Mouse (Mus musculus) neural tube, embryonic 15.5 days (tissue): ENCODE measurements around the gene Phyhipl. TPM values are rescaled to one million over a fixed set of nuclear protein-coding genes. Genes with fewer than 3 reads are reported as not detected.
A peak's percentile ranks its signal among the peaks of the same experiment; 100 is the strongest.

ENCODE experiments used
- ATAC-seq: fragments of 200-750 bp; cut with Nextera tagmentation; 2 replicates; pipeline ENCODE4 v1.8.0; 2017; ENCODE audit warnings: mild to moderate bottlenecking, moderate TSS enrichment, moderate library complexity; ENCODE audit not compliant: low FRiP score
- H3K27ac ChIP-seq: fragments of 300-500 bp; sonication (generic); replicated peaks from 2 replicates; pipeline ENCODE4 v1.5.1; 2015; ENCODE audit warnings: mild to moderate bottlenecking, inconsistent platforms
- H3K27me3 ChIP-seq: fragments of 300-500 bp; sonication (generic); replicated peaks from 2 replicates; pipeline ENCODE4 v1.6.1; 2015; ENCODE audit warnings: inconsistent platforms
- H3K36me3 ChIP-seq: fragments of 300-500 bp; sonication (generic); 2 replicates; pipeline ENCODE4 v1.6.1; 2015; ENCODE audit warnings: inconsistent platforms
- H3K4me1 ChIP-seq: fragments of 300-500 bp; sonication (generic); 2 replicates; pipeline ENCODE4 v1.6.1; 2015; ENCODE audit warnings: inconsistent platforms
- H3K4me2 ChIP-seq: fragments of 300-500 bp; sonication (generic); 2 replicates; pipeline ENCODE4 v1.6.1; 2015; ENCODE audit warnings: inconsistent platforms, mild to moderate bottlenecking, moderate library complexity
- H3K4me3 ChIP-seq: fragments of 300-500 bp; sonication (generic); replicated peaks from 2 replicates; pipeline ENCODE4 v1.5.1; 2015; ENCODE audit warnings: mild to moderate bottlenecking, inconsistent platforms
- H3K9ac ChIP-seq: fragments of 300-500 bp; sonication (generic); replicated peaks from 2 replicates; pipeline ENCODE4 v1.6.1; 2015; ENCODE audit warnings: mild to moderate bottlenecking, inconsistent platforms
- H3K9me3 ChIP-seq: fragments of 300-500 bp; sonication (generic); replicated peaks from 2 replicates; pipeline ENCODE4 v1.6.1; 2016; ENCODE audit warnings: inconsistent platforms
- WGBS: fragments of 180-500 bp; shearing (Covaris S2); methylation state at CpG from one replicate; pipeline ENCODE4 v1.1.7; 2015; ENCODE audit warnings: mixed read lengths; 5-methylcytosine and 5-hydroxymethylcytosine counted together
- polyA plus RNA-seq: library from polyadenylated mRNA; unstranded; fragments of >200 nt; fragmentation: Nextera tagmentation; extraction: Ambion mirVana; gene quantifications from 2 replicates; pipeline ENCODE4 v1.2.1, GENCODE M21; 2015

Phyhipl gene
- polyA plus RNA-seq, 1 experiment from 2014 or later, result 335 TPM

GRCm38 (mm10) chr10:70520143-70521131, 135.3 kb downstream of the Phyhipl start:
- peaks cover 1% of the 10 kb centered on the region for H3K36me3 ChIP-seq
- H3K27ac ChIP-seq, result peak overlapping the region; percentile 80
- peak overlapping the region; percentile 90 for H3K4me2 ChIP-seq
- H3K4me3 ChIP-seq, result peak overlapping the region; percentile 47
- no peaks in the 10 kb centered on the region for H3K27me3 ChIP-seq
- WGBS, result under 1% methylated on average over 38 of the region's 38 CpGs
- no peaks in the 10 kb centered on the region; the same call in 1 of the 2 replicates for H3K9me3 ChIP-seq
- H3K9ac ChIP-seq, result peak overlapping the region; percentile 59
- peaks cover 32% of the 10 kb centered on the region for H3K4me1 ChIP-seq
- peak; percentile 85 for ATAC-seq

- Histone ChIP-seq H3K4me2 (peak overlapping the region; percentile 90), H3K27me3 (no peaks in the 10 kb centered on the region), H3K9me3 (no peaks in the 10 kb centered on the region), H3K36me3 (no peaks in the 10 kb centered on the region; the same call in 1 of the 2 replicates), H3K4me3 (peak overlapping the region; percentile 47), H3K9ac (peak overlapping the region; percentile 59), H3K27ac (peak overlapping the region; percentile 80), H3K4me1 (peaks cover 32% of the 10 kb centered on the region)
- 10% methylated on average over 14 of the region's 14 CpGs for WGBS
- ATAC-seq, result peak; percentile 38; the same call in 1 of the 2 replicates
Observed at GRCm38 (mm10) chr10:70519640-70520099, 136.1 kb downstream of the Phyhipl start.

- Histone ChIP-seq H3K9ac (no peak overlapping the region), H3K4me3 (no peak overlapping the region), H3K9me3 (no peaks in the 10 kb centered on the region), H3K4me2 (no peak overlapping the region), H3K4me1 (peaks cover 28% of the 10 kb centered on the region), H3K27me3 (no peaks in the 10 kb centered on the region), H3K27ac (no peak overlapping the region), H3K36me3 (no peaks in the 10 kb centered on the region)
- no peak for ATAC-seq
- 95% methylated on average over 8 of the region's 8 CpGs for WGBS
Observed at GRCm38 (mm10) chr10:70516661-70517060, 139.1 kb downstream of the Phyhipl start.

GRCm38 (mm10) chr10:70514848-70515247, 140.9 kb downstream of the Phyhipl start:
- no peaks in the 10 kb centered on the region for H3K9me3 ChIP-seq
- H3K4me2 ChIP-seq, result no peak overlapping the region
- H3K4me3 ChIP-seq, result no peak overlapping the region
- H3K27ac ChIP-seq, result no peak overlapping the region
- H3K27me3 ChIP-seq, result no peaks in the 10 kb centered on the region
- 74% methylated on average over 9 of the region's 9 CpGs for WGBS
- no peaks in the 10 kb centered on the region for H3K36me3 ChIP-seq
- H3K9ac ChIP-seq, result no peak overlapping the region
- peaks cover 10% of the 10 kb centered on the region for H3K4me1 ChIP-seq
- ATAC-seq, result no peak

GRCm38 (mm10) chr10:70507880-70508279, 147.9 kb downstream of the Phyhipl start:
- 92% methylated on average over 3 of the region's 3 CpGs for WGBS
- H3K4me3 ChIP-seq, result no peak overlapping the region
- H3K36me3 ChIP-seq, result no peaks in the 10 kb centered on the region
- H3K4me2 ChIP-seq, result no peak overlapping the region
- ATAC-seq, result no peak
- H3K27ac ChIP-seq, result no peak overlapping the region
- H3K4me1 ChIP-seq, result peaks cover 16% of the 10 kb centered on the region
- H3K9me3 ChIP-seq, result no peaks in the 10 kb centered on the region
- H3K27me3 ChIP-seq, result no peaks in the 10 kb centered on the region
- H3K9ac ChIP-seq, result no peak overlapping the region

Other genes starting within 250 kb of the Phyhipl start
- gene Fam13c, start 215.5 kb downstream of the Phyhipl start, polyA plus RNA-seq, result 19.6 and 21.4 TPM in 2 replicates